Mouse (Mus musculus): Measurements from ENCODE around the gene Samd8. TPM values are rescaled to one million over a fixed set of nuclear protein-coding genes. Genes with fewer than 3 reads are reported as not detected.

Samd8 gene
- polyA plus RNA-seq, 1 experiment from 2014 or later: 7.2 TPM

DNA sequence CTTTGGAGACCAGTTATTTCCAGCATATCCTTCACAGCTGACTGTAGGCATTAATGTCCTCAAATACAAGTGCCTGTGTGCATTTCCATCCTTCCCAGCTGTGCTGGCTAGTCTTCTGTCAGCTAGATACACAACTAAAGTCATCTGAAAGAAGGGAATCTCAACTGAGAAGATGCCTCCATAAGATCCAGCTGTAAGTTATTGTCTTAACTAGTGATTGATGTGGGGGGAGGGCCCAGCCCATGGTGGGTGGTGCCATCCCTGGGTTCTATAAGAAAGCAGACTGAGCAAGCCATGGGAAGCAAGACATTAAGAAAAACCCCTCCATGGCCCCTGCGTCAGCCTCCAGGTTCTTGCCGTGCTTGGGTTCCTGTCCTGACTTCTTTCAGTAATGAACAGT is 74.6 kb downstream of the Samd8 start, which contains the start of gene Vdac2:
Vdac2 (plus strand) TSS at position 301 of the 400 bp plus-strand sequence.
- DNase-seq (ENCODE audit: low spot score): no peak

DNA sequence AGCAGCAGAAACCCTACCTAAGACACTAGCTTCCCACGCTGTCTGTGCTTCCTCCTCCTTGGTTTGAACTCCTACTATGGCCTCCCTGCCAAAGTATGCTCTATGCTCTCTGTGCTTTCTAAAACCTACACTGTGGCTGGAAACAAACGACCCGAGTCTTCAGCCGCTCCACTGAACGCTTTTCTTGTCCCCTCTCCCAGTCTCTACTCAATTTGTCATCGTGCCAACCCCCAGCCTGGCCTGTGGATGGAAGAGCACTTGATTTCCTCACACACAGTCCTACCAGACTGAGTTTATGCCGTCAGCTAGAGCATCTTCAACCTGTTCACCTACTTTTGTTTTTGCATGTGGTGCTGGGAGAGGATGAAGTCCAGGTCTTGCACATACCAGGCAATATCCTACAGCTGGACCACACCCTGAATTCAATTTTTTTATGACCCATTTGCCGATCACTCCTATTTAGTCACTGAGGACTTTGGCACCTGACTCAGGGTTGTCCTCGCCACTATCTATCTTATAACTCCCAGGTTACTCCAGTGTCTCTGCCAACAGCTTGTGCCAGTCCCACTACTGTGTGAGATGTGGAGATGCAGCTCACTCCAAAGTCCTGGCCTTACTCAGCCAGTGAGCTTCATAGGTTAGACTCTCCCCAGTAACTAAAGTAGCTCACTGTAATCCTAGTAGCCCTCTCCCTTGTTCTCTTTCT is 75.6 kb downstream of the Samd8 start:
- no peak for DNase-seq (ENCODE audit: low spot score)

DNA sequence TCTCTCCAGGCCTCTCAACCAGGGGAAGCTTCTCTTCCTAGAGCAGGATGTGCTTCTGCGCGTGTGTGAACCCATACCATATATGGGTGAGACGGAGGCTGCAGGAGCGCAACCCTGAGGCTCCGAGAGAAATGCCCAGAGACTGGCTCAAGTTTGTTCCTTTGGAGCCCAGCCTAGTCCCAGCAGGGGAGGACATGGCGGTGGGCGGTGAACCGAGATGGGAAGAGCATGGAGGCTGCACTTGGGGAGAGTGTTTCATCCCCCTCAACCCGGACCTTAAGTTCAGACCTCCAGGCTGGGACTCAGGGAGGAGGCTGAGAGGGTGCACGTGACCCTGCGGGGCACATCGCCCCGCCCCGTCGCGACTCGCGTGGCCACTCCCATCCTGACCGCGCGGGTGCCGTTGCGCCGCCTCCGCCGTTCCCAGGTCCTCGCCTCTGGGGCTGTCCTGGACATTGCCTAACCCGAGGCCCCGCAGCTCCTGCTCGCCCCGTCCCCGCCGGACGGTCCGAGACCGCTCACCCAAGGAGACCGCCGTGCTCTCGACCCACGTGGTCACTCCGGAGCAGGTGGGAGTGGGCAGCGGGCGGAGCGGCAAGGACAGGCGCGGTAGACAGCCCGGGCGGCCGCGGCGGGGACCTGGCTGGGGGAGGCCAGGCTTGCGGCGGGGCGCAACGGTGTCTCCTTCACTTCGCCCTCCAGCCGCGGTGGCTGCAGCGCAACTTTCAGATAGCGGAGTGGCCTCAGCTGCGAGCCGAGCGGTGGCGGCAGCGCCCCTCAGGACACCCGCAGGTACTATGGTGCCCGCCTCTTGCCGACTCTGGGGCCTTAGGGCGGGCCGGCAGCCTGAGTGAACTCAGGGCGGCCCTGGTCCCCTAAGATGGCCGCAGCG is 80.8 kb downstream of the Samd8 start:
- peak; percentile 94 for DNase-seq (ENCODE audit: low spot score)

DNA sequence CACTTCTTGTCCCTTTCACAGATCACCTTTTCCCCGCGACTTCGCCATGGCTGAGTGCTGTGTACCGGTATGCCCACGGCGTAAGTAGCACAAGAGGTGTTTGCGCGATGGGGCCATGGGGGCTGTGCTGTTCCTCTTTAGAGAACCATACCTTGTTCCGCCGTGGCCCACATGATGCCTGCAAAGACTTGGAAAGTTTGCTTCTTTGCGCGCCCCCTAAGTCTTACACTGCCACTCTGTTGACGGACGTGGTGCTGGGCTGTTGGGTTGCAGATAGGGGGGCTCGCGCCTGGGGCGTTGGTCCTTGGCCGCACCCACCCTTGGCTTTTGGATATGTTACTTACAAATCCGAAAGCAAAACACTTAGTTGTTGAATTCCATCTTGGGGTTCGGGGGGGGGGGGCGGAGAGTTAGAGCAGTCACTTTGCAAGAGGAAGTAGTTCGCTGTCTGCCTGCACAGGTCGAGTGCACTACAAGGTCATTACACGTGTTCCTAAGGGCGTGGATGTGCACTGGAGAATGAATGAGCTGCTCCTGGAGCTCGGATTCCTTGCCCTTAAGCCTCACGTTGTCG is 81.6 kb downstream of the Samd8 start:
- DNase-seq (ENCODE audit: low spot score): peak; percentile 36

DNA sequence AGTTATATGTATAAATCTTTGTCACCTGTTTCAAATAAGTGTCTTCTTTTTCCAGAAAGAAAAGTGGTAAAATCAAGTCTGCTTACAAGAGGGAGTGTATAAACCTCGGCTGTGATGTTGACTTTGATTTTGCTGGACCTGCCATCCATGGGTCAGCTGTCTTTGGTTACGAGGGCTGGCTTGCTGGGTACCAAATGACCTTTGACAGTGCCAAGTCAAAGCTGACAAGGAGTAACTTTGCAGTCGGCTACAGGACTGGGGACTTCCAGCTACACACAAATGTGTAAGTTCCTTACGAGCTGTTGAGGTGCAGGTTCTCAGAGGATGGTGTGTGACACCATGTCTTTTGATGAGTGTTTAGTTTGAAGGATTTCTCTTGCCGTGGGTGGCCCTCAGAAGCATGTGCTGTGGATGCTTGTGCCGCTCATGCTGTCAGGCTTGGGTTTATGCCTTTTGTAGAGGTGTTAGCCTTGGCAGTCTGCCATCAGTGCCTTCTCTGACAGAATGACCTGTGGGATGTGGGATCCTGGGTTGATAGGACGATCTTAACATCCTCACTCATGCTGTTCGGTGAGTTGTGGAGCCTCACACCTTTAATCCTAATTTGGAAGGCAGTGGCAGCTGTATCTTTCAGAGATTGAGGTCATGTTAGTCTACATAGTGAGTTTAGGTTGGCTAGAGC is 88.1 kb downstream of the Samd8 start:
- DNase-seq (ENCODE audit: low spot score): no peak

DNA sequence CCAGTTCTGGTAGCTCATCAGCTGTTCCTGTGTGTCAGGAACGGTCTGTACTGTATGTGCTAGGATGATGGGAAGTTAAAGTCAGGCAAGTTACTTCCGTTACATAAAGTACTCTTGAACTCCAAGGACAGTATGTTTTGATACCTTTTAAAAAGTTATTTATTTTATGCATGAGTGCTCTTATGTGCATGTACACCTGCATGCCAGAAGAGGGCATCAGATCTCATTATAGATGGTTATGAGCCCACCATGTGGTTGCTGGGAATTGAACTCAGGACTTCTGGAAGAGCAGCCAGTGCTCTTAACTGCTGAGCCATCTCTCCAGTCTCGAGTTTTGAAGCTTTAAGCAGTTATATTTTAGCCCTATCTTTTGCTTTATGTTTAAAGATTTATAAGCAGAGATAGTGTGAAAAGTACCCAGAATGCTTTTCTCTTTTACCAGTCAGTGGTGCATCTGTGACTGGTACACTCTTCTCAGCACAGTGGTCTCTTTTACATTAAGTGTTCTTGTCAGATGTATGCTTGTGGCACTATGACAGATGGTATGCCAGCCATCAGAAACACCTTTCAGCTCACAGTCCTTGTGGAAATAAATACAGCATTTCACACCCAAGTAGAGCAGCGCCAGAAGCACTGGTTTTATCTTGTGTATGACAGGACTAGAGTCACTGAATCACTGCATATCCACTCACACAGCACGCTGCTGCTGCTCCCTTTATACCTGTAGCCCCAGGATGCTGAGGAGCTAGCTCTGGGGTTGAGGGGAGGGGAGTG is 91.7 kb downstream of the Samd8 start:
- DNase-seq (ENCODE audit: low spot score): no peak

DNA sequence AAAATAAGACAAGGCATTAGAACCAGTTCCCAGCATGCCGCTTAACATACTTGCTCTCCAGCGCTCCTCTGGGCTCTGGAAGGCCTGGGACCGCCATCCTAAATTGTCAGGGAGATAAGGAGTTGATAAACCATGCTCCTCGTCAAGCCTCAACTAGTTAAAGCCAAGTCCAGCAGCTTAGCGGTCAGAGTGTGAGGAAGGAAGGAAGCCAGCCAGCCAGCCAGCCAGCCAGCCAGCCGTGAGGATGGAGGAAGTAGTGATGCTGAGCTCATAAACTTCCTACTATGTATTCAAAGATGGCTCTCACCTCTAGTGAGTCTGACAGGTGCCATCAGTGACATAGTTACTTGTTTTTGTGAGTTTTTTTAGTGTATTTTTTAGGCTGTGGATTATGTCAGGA is 92.9 kb downstream of the Samd8 start:
- no peak for DNase-seq (ENCODE audit: low spot score)

DNA sequence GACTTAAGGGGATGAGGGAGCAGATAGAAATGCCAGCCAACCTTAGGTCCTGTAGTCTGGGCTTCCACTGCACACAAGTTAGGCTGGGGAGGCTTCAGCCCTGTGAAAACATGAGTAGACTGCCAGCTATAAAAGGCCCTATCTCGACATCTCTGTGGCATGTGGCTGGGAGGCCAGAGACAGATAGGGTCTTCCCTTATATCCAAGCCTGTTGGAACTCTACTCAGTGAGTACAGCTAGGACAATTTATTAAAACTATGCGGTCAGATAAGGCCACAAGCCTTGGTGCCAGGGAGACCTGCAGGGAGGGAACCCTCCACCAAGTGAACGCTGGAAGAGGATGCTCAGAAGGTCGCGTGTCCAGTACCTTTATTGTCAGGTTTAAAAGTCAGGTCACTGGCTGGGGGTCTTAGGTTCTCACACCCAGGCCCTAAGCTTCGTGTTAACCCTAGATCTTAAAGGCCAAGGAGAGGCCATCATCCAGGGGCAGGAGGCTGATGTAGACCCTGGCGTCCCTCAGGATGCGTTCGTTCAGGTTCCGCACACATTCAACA is 96.6 kb downstream of the Samd8 start:
- DNase-seq (ENCODE audit: low spot score): no peak

DNA sequence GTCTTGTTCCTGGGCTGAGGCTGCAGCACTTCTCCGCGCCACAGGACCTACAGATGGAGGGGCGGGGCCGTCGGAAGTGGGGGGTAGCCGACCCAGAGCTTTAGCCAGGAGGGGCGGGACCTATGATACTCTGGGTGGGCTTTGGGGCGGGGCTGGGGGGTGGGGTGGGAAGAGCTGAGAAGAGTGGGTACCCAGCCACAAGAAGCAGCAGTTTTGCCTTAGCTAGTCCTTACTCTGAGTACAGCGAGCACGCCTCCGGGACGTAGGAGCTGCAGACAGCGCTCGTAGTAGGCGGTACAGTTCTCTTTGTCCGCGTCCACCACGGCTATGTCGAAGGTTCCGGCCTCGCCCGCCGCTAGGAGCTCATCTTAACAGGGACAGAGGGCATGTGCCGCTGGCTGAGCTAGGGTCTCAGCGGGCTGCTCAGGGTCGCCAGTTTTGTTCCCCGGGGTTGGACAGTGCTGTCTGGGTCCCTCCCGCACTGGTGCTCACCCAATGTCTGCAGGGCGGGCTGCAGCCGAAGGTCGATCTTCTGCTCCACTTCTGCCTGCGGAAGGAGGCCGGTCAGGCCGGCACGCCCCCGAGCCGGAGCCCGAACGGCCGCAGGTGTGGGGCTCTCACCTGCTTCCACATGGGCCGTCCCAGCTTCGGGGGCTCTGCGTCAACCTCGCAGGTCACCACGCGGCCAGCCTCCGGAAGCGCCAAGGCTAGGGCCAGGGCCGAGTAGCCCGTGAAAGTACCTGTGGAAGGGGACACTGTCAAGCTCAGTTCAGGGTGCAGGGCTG is 97.2 kb downstream of the Samd8 start:
- peak; percentile 63 for DNase-seq (ENCODE audit: low spot score)

Other genes starting within 250 kb of the Samd8 start
- gene Dupd1, start 36.0 kb upstream of the Samd8 start, polyA plus RNA-seq (2015; fragmentation: Nextera tagmentation; extraction: Ambion mirVana): 0.12 and 0.18 TPM in 2 replicates
- 0.42 TPM in 1 of 2 replicates, not detected in the other for gene Dusp13, start 650 bp downstream of the Samd8 start, polyA plus RNA-seq (2015; fragmentation: Nextera tagmentation; extraction: Ambion mirVana)
- 266 and 279 TPM in 2 replicates for gene Vdac2, start 74.7 kb downstream of the Samd8 start, polyA plus RNA-seq (2015; fragmentation: Nextera tagmentation; extraction: Ambion mirVana)
- 26.3 and 29.1 TPM in 2 replicates for gene Comtd1, start 98.4 kb downstream of the Samd8 start, polyA plus RNA-seq (2015; fragmentation: Nextera tagmentation; extraction: Ambion mirVana)
- 3.0 and 3.2 TPM in 2 replicates for gene Zfp503, start 239.1 kb downstream of the Samd8 start, polyA plus RNA-seq (2015; fragmentation: Nextera tagmentation; extraction: Ambion mirVana)